Mouse (Mus musculus) hindbrain, embryonic 11.5 days (tissue): ENCODE results near the gene Clmn. TPM values are rescaled to one million over a fixed set of nuclear protein-coding genes. Genes with fewer than 3 reads are reported as not detected.
A peak's percentile ranks its signal among the peaks of the same experiment; 100 is the strongest.

Experiments
- ATAC-seq: fragments of 200-750 bp; cut with Nextera tagmentation; 2 replicates; pipeline ENCODE4 v1.8.0; 2017; ENCODE audit warnings: mild to moderate bottlenecking, moderate TSS enrichment, moderate library complexity; ENCODE audit not compliant: low FRiP score
- DNase-seq: peaks from one replicate; pipeline ENCODE4 v3.0.0-alpha.2; 2015; ENCODE audit warnings: low spot score
- H3K27ac ChIP-seq: fragments of 300-500 bp; sonication (generic); 2 replicates; pipeline ENCODE4 v1.5.1; 2014; ENCODE audit warnings: mild to moderate bottlenecking, low read depth, low read length
- H3K27me3 ChIP-seq: fragments of 300-500 bp; sonication (generic); 2 replicates; pipeline ENCODE4 v1.6.1; 2014; ENCODE audit warnings: mild to moderate bottlenecking, low read length, moderate library complexity, mixed read lengths; ENCODE audit not compliant: control insufficient read depth, insufficient read depth
- H3K36me3 ChIP-seq: fragments of 300-500 bp; sonication (generic); 2 replicates; pipeline ENCODE4 v1.6.1; 2014; ENCODE audit warnings: mild to moderate bottlenecking, low read length, moderate library complexity, mixed read lengths; ENCODE audit not compliant: control insufficient read depth, insufficient read depth
- H3K4me1 ChIP-seq: fragments of 300-500 bp; sonication (generic); replicated peaks from 2 replicates; pipeline ENCODE4 v1.6.1; 2014; ENCODE audit warnings: low read length, mixed read lengths; ENCODE audit not compliant: control insufficient read depth, insufficient read depth
- H3K4me2 ChIP-seq: fragments of 300-500 bp; sonication (generic); replicated peaks from 2 replicates; pipeline ENCODE4 v1.6.1; 2014; ENCODE audit warnings: mild to moderate bottlenecking, low read depth, low read length
- H3K4me3 ChIP-seq: fragments of 300-500 bp; sonication (generic); 2 replicates; pipeline ENCODE4 v1.5.1; 2014; ENCODE audit warnings: low read depth, low read length
- H3K9ac ChIP-seq: fragments of 300-500 bp; sonication (generic); 2 replicates; pipeline ENCODE4 v1.6.1; 2014; ENCODE audit warnings: low read depth, low read length
- H3K9me3 ChIP-seq: fragments of 300-500 bp; sonication (generic); 2 replicates; pipeline ENCODE4 v1.6.1; 2016; ENCODE audit warnings: low read length; ENCODE audit not compliant: control insufficient read depth
- WGBS: fragments of 180-500 bp; shearing (Covaris S2); extraction: QIAGEN DNeasy Blood & Tissue Kit; methylation state at CpG from one replicate; pipeline ENCODE4 v1.1.7; 2014; 5-methylcytosine and 5-hydroxymethylcytosine counted together
- polyA plus RNA-seq: library from polyadenylated mRNA; unstranded; fragments of >200 nt; fragmentation: Nextera tagmentation; extraction: Ambion mirVana; gene quantifications from 2 replicates; pipeline ENCODE4 v1.2.1, GENCODE M21; 2014

The Clmn gene
- polyA plus RNA-seq, 1 experiment from 2014 or later: 4.3 TPM

GRCm38 (mm10) chr12:104841256-104841655 lies 23.6 kb downstream of the Clmn start:
- no peak overlapping the region for H3K4me2 ChIP-seq
- H3K36me3 ChIP-seq: no peaks in the 10 kb centered on the region
- 90% methylated on average over 3 of the region's 3 CpGs for WGBS
- no peak overlapping the region for H3K4me3 ChIP-seq
- H3K27me3 ChIP-seq: no peaks in the 10 kb centered on the region
- no peak overlapping the region for H3K9ac ChIP-seq
- no peaks in the 10 kb centered on the region for H3K9me3 ChIP-seq
- H3K4me1 ChIP-seq: no peaks in the 10 kb centered on the region
- no peak for DNase-seq
- H3K27ac ChIP-seq: no peak overlapping the region
- ATAC-seq: no peak

GRCm38 (mm10) chr12:104838987-104839386 lies 25.9 kb downstream of the Clmn start:
- DNase-seq: no peak
- no peak for ATAC-seq
- Histone ChIP-seq H3K36me3 (no peaks in the 10 kb centered on the region), H3K9ac (no peak overlapping the region), H3K27me3 (no peaks in the 10 kb centered on the region), H3K4me1 (no peaks in the 10 kb centered on the region), H3K4me2 (no peak overlapping the region), H3K4me3 (no peak overlapping the region), H3K27ac (no peak overlapping the region), H3K9me3 (no peaks in the 10 kb centered on the region)
- 68% methylated on average over 4 of the region's 4 CpGs for WGBS

GRCm38 (mm10) chr12:104838462-104838861 lies 26.4 kb downstream of the Clmn start:
- H3K4me3 ChIP-seq: no peak overlapping the region
- H3K36me3 ChIP-seq: no peaks in the 10 kb centered on the region
- H3K27me3 ChIP-seq: no peaks in the 10 kb centered on the region
- no peak for DNase-seq
- H3K4me2 ChIP-seq: no peak overlapping the region
- no peaks in the 10 kb centered on the region for H3K9me3 ChIP-seq
- H3K27ac ChIP-seq: no peak overlapping the region
- no peak for ATAC-seq
- no peaks in the 10 kb centered on the region for H3K4me1 ChIP-seq
- H3K9ac ChIP-seq: no peak overlapping the region

GRCm38 (mm10) chr12:104837957-104838401 lies 26.9 kb downstream of the Clmn start:
- Histone ChIP-seq H3K4me1 (no peaks in the 10 kb centered on the region), H3K27ac (no peak overlapping the region), H3K4me2 (no peak overlapping the region), H3K36me3 (no peaks in the 10 kb centered on the region), H3K9ac (no peak overlapping the region), H3K4me3 (no peak overlapping the region), H3K9me3 (no peaks in the 10 kb centered on the region), H3K27me3 (no peaks in the 10 kb centered on the region)
- 81% methylated on average over 13 of the region's 13 CpGs for WGBS
- ATAC-seq: no peak
- no peak for DNase-seq

GRCm38 (mm10) chr12:104837111-104837837 lies 27.6 kb downstream of the Clmn start:
- H3K36me3 ChIP-seq: no peaks in the 10 kb centered on the region
- no peak overlapping the region for H3K4me2 ChIP-seq
- no peak overlapping the region for H3K4me3 ChIP-seq
- no peaks in the 10 kb centered on the region for H3K27me3 ChIP-seq
- WGBS: 85% methylated on average over 2 of the region's 2 CpGs
- ATAC-seq (no peak), DNase-seq (no peak)
- no peak overlapping the region for H3K9ac ChIP-seq
- no peaks in the 10 kb centered on the region for H3K4me1 ChIP-seq
- H3K9me3 ChIP-seq: no peaks in the 10 kb centered on the region
- H3K27ac ChIP-seq: no peak overlapping the region

- Histone ChIP-seq H3K27me3 (no peaks in the 10 kb centered on the region), H3K9ac (no peak overlapping the region), H3K4me1 (no peaks in the 10 kb centered on the region), H3K9me3 (no peaks in the 10 kb centered on the region), H3K4me3 (no peak overlapping the region), H3K36me3 (no peaks in the 10 kb centered on the region), H3K27ac (no peak overlapping the region), H3K4me2 (no peak overlapping the region)
- no peak for ATAC-seq
- no peak for DNase-seq
- WGBS: 95% methylated on average over 6 of the region's 6 CpGs
Observed at GRCm38 (mm10) chr12:104836230-104836629, 28.6 kb downstream of the Clmn start.

- DNase-seq: peak; percentile 29
- Histone ChIP-seq H3K4me3 (no peak overlapping the region), H3K4me1 (no peaks in the 10 kb centered on the region), H3K4me2 (no peak overlapping the region), H3K36me3 (no peaks in the 10 kb centered on the region), H3K27ac (no peak overlapping the region), H3K9me3 (no peaks in the 10 kb centered on the region), H3K9ac (no peak overlapping the region), H3K27me3 (no peaks in the 10 kb centered on the region)
- 68% methylated on average over 19 of the region's 19 CpGs for WGBS
- ATAC-seq: no peak
Observed at GRCm38 (mm10) chr12:104835369-104836094, 29.3 kb downstream of the Clmn start.

- Histone ChIP-seq H3K27me3 (no peaks in the 10 kb centered on the region), H3K4me1 (no peaks in the 10 kb centered on the region), H3K4me3 (no peak overlapping the region), H3K36me3 (no peaks in the 10 kb centered on the region), H3K27ac (no peak overlapping the region), H3K9ac (no peak overlapping the region), H3K4me2 (no peak overlapping the region), H3K9me3 (no peaks in the 10 kb centered on the region)
- ATAC-seq: no peak
- no peak for DNase-seq
- 56% methylated on average over 4 of the region's 4 CpGs for WGBS
Observed at GRCm38 (mm10) chr12:104834772-104835171, 30.1 kb downstream of the Clmn start.
